8 mouse cellular contexts compared by ENCODE assay signal in the genomic region with DNA sequence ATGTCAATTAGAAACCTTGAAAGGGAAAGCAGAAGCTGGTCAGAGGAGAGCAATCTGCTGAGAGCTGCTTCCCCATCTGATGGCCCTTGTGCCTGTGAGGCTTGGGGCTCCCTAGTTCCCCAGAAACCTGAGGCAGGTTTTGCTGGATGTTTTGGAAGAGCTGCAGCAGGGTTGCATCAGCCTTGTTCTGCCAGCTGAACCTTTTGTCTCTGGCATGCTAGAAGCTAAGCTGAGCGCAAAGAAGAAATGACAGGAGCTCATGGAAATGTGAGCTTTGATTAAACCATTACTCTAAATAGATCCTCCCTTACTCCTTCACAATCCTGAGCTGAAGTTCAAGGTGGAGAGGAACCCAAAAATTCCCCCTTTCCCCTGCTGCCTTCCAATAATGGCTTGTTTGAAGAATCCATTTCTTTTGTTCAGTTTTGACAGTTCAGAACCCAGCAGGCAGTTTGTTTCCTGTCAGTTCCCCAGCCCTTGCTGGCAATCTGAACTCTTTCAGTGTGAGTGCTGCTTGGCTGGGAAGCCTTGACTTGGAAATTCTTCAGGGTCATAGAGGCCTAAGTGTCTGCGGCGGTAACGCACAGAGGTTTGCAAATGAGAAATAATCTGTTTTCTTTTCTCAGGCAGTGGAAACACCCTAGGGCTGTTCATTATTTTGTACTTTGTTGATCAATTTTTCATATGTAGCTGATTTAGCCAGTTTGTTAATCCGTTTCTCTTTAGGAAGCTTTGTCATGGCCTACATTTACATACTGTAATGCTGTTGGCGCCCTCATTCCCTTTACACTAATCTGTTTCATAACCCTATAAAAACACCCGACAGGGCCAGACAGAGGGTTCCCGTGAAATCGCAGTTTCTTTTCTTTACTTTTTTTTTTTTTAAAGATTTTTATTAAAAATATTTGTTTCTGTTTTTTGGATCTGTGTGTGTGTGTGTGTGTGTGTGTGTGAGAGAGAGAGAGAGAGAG.
DNase-seq lines count a peak whose midpoint lies in the region; ATAC-seq lines count a peak whose summit lies in the region.

No protein-coding gene starts in this region.

- intact Hi-C loops in gastrocnemius, postnatal 14 days (cut with DNase I; ENCODE audit: low total_unique reads), result no loop called here

- peak; percentile 4 for DNase-seq in gastrocnemius, postnatal 14 days
- no peak for DNase-seq in gastrocnemius, postnatal 4 days (ENCODE audit: low spot score in 2 of 2)
- DNase-seq in ovary, adult 18-20 months (ENCODE audit: low spot score), result peak; percentile 5
- DNase-seq in ovary, postnatal 10 days (ENCODE audit: low spot score), result no peak
- no peak for DNase-seq in hindbrain, embryonic 14.5 days (ENCODE audit: low spot score)
- DNase-seq in spleen, postnatal 36 days (ENCODE audit: low spot score in 2 of 2), result no peak
- DNase-seq in spleen, postnatal 4 days (ENCODE audit: low spot score in 2 of 2), result no peak
- DNase-seq in urinary bladder, adult 2 months (ENCODE audit: low spot score), result no peak

- H3K4me1 ChIP-seq in hindbrain, embryonic 14.5 days (replicated peaks; ENCODE audit: control insufficient read depth, insufficient read depth, low read length), result peaks cover 11% of the 10 kb centered on the region; the same call in 1 of the 2 replicates

- no peak overlapping the region for H3K9ac ChIP-seq in hindbrain, embryonic 14.5 days

- H3K4me3 ChIP-seq in hindbrain, embryonic 14.5 days (replicated peaks; ENCODE audit: low read length), result no peak overlapping the region

- ATAC-seq in hindbrain, embryonic 14.5 days (ENCODE audit: low FRiP score), result 0 out of 2 replicates have a peak, but pooled peaks have one; percentile 46

- H3K27ac ChIP-seq in hindbrain, embryonic 14.5 days, result peak overlapping the region; percentile 32; the same call in 1 of the 2 replicates

- H3K36me3 ChIP-seq in hindbrain, embryonic 14.5 days (replicated peaks; ENCODE audit: control insufficient read depth, insufficient read depth), result no peaks in the 10 kb centered on the region

- WGBS in hindbrain, embryonic 14.5 days, result 50% methylated on average over 9 of the region's 9 CpGs

- no peak overlapping the region for H3K4me2 ChIP-seq in hindbrain, embryonic 14.5 days (replicated peaks)

- no peaks in the 10 kb centered on the region for H3K9me3 ChIP-seq in hindbrain, embryonic 14.5 days (ENCODE audit: control insufficient read depth, low read length)

- no peaks in the 10 kb centered on the region for H3K27me3 ChIP-seq in hindbrain, embryonic 14.5 days (ENCODE audit: control insufficient read depth, insufficient read depth, low read length)

Comparison
In these comparisons a context has a peak if more than half of its experiments do, and no peak if none do; other contexts are left out.
1. DNase-seq: peak in gastrocnemius, postnatal 14 days (single experiment) and ovary, adult 18-20 months (single experiment); none in gastrocnemius, postnatal 4 days (0 of 2), ovary, postnatal 10 days (single experiment), hindbrain, embryonic 14.5 days (single experiment), spleen, postnatal 36 days (0 of 2), spleen, postnatal 4 days (0 of 2) and urinary bladder, adult 2 months (single experiment).